Mouse (Mus musculus) stomach, embryonic 16.5 days (tissue): ENCODE measurements around the gene Lrrc31. TPM values are rescaled to one million over a fixed set of nuclear protein-coding genes. Genes with fewer than 3 reads are reported as not detected.
"Not testable (repeated sequence)": the region's sequence is repeated elsewhere in the genome, so short reads cannot be mapped to it uniquely, and the experiment has no call there.

Experiments
- ATAC-seq: fragments of 200-750 bp; cut with Nextera tagmentation; 2 replicates; pipeline ENCODE4 v1.8.0; 2017; ENCODE audit warnings: moderate number of reproducible peaks, moderate TSS enrichment; ENCODE audit not compliant: insufficient read depth, low FRiP score
- H3K27ac ChIP-seq: fragments of 300-500 bp; sonication (generic); 2 replicates; pipeline ENCODE4 v1.5.1; 2014; ENCODE audit warnings: low read length
- H3K27me3 ChIP-seq: fragments of 300-500 bp; sonication (generic); 2 replicates; pipeline ENCODE4 v1.6.1; 2014; ENCODE audit warnings: low read length, control low read depth, mixed read lengths; ENCODE audit not compliant: control insufficient read depth, insufficient read depth
- H3K36me3 ChIP-seq: fragments of 300-500 bp; sonication (generic); 2 replicates; pipeline ENCODE4 v1.6.1; 2014; ENCODE audit warnings: low read length; ENCODE audit not compliant: control insufficient read depth, insufficient read depth
- H3K4me1 ChIP-seq: fragments of 300-500 bp; sonication (generic); 2 replicates; pipeline ENCODE4 v1.6.1; 2014; ENCODE audit warnings: low read length, control low read depth, mixed read lengths; ENCODE audit not compliant: control insufficient read depth, insufficient read depth
- H3K4me2 ChIP-seq: fragments of 300-500 bp; sonication (generic); 2 replicates; pipeline ENCODE4 v1.6.1; 2014; ENCODE audit warnings: low read depth, low read length, mixed read lengths
- H3K4me3 ChIP-seq: fragments of 300-500 bp; sonication (generic); replicated peaks from 2 replicates; pipeline ENCODE4 v1.5.1; 2014; ENCODE audit warnings: mild to moderate bottlenecking, low read length
- H3K9ac ChIP-seq: fragments of 300-500 bp; sonication (generic); 2 replicates; pipeline ENCODE4 v1.6.1; 2014; ENCODE audit warnings: low read length
- H3K9me3 ChIP-seq: fragments of 300-500 bp; sonication (generic); replicated peaks from 2 replicates; pipeline ENCODE4 v1.6.1; 2016; ENCODE audit warnings: low read length, control low read depth; ENCODE audit not compliant: control insufficient read depth
- WGBS: fragments of 180-500 bp; shearing (Covaris S2); extraction: QIAGEN DNeasy Blood & Tissue Kit; methylation state at CpG from one replicate; pipeline ENCODE4 v1.1.7; 2014; 5-methylcytosine and 5-hydroxymethylcytosine counted together
- polyA plus RNA-seq: library from polyadenylated mRNA; unstranded; fragments of >200 nt; fragmentation: Nextera tagmentation; extraction: Ambion mirVana; gene quantifications from 2 replicates; pipeline ENCODE4 v1.2.1, GENCODE M21; 2015

Lrrc31 gene
- 4.8 and 7.8 TPM in 2 replicates for polyA plus RNA-seq

DNA sequence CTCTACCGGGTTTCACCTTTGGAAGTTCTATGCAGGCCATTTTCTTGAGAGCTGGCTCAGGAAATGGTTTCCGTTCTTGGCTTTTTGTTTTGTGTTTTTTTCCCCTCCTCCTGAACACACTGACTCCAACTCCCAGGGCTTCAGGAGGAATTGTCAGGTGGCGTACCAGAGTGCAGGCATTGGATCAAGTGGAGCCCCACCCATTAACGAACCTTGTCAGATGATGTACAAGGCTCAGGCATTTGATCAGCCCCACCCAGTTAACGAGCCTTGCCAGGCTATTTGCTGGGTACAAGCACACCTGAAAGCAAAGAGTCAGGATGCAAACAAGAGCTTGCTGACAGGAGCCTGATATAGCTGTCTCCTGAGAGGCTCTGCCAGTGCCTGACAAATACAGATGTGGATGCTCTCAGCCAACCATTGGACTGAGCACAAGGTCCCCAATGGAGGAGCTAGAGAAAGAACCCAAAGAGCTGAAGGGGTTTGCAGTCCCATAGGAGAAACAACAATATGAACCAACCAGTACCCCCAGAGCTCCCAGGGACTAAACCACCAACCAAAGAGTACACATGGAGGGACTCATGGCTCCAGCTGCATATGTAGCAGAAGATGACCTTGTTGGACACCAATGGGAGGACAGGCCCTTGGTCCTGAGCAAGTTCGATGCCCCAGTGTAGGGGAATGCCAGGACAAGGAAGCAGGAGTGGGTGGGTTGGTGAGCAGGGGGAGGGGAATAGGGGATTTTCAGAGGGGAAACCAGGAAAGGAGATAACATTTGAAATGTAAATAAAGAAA lies at the start of gene Lrrc31:
Gene Lrrc31 (minus strand): TSS at position 133 of the 795 bp plus-strand sequence.
- not testable (repeated sequence) for H3K27ac ChIP-seq, H3K36me3 ChIP-seq, H3K9me3 ChIP-seq, H3K27me3 ChIP-seq, H3K4me1 ChIP-seq, H3K4me2 ChIP-seq, H3K9ac ChIP-seq
- 72% methylated on average over 6 of the region's 6 CpGs for WGBS
- ATAC-seq, result peak; percentile 65; the same call in 1 of the 2 replicates
- H3K4me3 ChIP-seq, result 0 out of 2 replicates have a peak within 1 kb of the TSS, but pooled peaks have one; percentile 17

DNA sequence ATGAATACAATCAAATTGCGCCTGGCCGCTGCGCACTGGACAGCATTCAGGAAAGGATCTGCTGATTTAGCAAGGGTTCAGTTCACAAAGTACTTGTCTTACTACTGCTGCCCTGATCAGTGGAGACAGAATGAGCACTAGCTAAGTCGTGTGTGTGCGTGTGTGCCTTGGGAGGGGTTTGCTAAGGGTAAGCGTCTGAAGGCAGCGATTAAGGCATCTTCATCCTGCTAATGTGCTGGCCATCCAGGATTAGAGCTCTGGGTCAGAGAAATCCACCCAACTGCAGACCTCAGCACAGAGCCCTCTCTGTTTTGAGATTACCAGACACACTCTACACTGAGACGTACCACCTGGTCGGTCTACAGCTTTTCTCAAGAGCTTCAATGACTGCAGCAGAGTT lies 48.7 kb upstream of the Lrrc31 start:
- no peaks in the 10 kb centered on the region for H3K27me3 ChIP-seq
- ATAC-seq, result no peak
- H3K4me3 ChIP-seq, result no peak overlapping the region
- no peak overlapping the region for H3K27ac ChIP-seq
- H3K9ac ChIP-seq, result no peak overlapping the region
- no peaks in the 10 kb centered on the region; the same call in 1 of the 2 replicates for H3K9me3 ChIP-seq
- no peak overlapping the region for H3K4me2 ChIP-seq
- WGBS, result 72% methylated on average over 9 of the region's 9 CpGs
- H3K36me3 ChIP-seq, result no peaks in the 10 kb centered on the region
- H3K4me1 ChIP-seq, result no peaks in the 10 kb centered on the region

DNA sequence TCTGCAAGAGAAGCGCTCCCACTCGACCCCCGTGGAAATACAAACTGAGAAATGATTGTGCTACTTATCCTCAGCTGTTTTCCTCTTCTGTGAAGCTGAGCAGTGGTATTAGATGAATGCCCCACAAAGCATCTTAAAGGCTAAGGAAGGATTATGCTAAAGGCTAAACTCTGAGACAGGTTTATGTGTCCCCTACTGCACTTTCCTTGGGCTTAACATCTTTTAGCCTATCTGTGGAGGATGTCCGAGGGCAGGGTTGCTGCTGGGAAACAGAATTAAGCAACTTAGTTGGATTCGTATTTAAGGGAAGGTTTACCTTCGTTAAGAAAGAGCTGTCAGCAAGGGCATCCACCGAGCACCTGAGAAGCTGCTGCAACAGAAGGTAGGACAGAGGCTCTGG lies 46.4 kb upstream of the Lrrc31 start, which contains the start of gene Samd7:
Gene Samd7 (plus strand): TSS at position 288 of the 400 bp plus-strand sequence.
- WGBS, result 82% methylated on average over 7 of the region's 7 CpGs
- H3K4me1 ChIP-seq, result no peaks in the 10 kb centered on the region
- no peaks in the 10 kb centered on the region; the same call in 1 of the 2 replicates for H3K9me3 ChIP-seq
- no peak for ATAC-seq
- H3K9ac ChIP-seq, result no peak within 1 kb of the TSS
- no peak within 1 kb of the TSS for H3K27ac ChIP-seq
- H3K4me3 ChIP-seq, result no peak within 1 kb of the TSS
- no peak within 1 kb of the TSS for H3K4me2 ChIP-seq
- H3K36me3 ChIP-seq, result no peaks in the 10 kb centered on the region
- no peaks in the 10 kb centered on the region for H3K27me3 ChIP-seq

DNA sequence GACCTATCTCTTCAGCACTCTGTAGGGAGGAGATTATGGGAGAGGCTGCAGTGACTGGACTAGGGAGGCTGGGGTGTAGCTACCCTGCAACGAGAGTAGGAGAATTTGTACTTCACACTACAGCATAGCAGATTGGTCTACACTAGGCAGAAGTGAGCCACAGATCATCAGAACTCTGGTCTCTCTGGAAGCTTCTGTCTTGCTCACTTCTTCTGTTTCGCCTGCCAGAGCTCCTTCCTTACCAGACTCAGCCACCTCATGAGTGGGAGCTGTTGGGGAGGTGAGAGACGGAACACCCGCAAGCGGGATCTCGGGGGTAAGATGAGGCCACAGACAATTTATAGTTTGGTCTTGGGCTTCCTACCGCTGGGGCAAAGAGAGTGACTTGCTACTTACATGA lies 43.2 kb upstream of the Lrrc31 start:
- no peak overlapping the region for H3K4me2 ChIP-seq
- no peak for ATAC-seq
- H3K9me3 ChIP-seq, result no peaks in the 10 kb centered on the region; the same call in 1 of the 2 replicates
- no peaks in the 10 kb centered on the region for H3K36me3 ChIP-seq
- H3K4me3 ChIP-seq, result no peak overlapping the region
- no peaks in the 10 kb centered on the region for H3K27me3 ChIP-seq
- H3K27ac ChIP-seq, result no peak overlapping the region
- no peaks in the 10 kb centered on the region for H3K4me1 ChIP-seq
- H3K9ac ChIP-seq, result no peak overlapping the region
- WGBS, result 86% methylated on average over 7 of the region's 7 CpGs

DNA sequence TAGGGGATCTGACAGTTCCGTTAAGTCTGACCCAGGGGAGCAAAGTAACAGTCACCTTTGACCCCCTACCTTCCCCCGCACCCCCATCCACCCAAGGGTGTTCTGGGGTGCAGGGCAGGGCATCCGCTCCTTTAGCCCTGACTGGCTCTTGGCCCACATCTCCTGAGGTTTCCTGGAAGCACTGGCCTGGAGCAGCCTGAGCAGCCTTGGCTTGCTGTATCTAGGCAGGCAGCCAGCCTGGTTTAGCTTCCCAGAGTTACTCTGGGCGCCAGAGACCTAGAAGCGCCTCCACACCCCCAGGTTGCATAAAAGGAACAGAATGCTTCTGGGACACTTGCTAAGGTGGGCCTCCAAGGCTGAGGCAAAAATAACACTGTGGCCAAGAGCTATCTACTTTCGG lies 41.7 kb upstream of the Lrrc31 start:
- H3K27ac ChIP-seq, result no peak overlapping the region
- H3K4me3 ChIP-seq, result no peak overlapping the region
- H3K36me3 ChIP-seq, result no peaks in the 10 kb centered on the region
- no peak overlapping the region for H3K9ac ChIP-seq
- WGBS, result 85% methylated on average over 6 of the region's 6 CpGs
- no peaks in the 10 kb centered on the region for H3K4me1 ChIP-seq
- no peak overlapping the region for H3K4me2 ChIP-seq
- H3K9me3 ChIP-seq, result no peaks in the 10 kb centered on the region; the same call in 1 of the 2 replicates
- ATAC-seq, result no peak
- H3K27me3 ChIP-seq, result no peaks in the 10 kb centered on the region

DNA sequence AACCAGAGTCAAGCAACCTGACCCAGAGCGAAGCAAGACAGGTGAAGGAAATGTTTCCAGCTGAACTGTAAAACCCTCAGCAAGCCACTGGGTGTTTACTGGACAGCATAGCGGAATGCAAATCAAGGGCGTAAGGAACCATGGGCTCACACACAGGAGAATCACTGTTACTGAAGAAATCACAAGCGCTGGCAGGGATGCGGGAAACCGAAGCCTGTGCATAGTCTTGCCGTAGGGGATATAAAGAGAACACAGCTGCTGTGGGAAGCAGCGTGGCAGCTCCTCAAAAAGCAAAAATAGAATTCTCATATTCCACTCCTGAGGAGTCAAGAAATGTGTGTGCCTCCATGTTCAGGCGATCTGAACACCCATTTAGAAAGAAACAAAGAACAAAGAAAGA lies 37.2 kb upstream of the Lrrc31 start:
- H3K27me3 ChIP-seq, result no peaks in the 10 kb centered on the region
- 72% methylated on average over 9 of the region's 9 CpGs for WGBS
- H3K36me3 ChIP-seq, result no peaks in the 10 kb centered on the region
- no peak overlapping the region for H3K4me3 ChIP-seq
- no peak overlapping the region for H3K4me2 ChIP-seq
- H3K4me1 ChIP-seq, result no peaks in the 10 kb centered on the region
- no peak overlapping the region for H3K9ac ChIP-seq
- H3K27ac ChIP-seq, result no peak overlapping the region
- no peak for ATAC-seq
- H3K9me3 ChIP-seq, result no peaks in the 10 kb centered on the region

DNA sequence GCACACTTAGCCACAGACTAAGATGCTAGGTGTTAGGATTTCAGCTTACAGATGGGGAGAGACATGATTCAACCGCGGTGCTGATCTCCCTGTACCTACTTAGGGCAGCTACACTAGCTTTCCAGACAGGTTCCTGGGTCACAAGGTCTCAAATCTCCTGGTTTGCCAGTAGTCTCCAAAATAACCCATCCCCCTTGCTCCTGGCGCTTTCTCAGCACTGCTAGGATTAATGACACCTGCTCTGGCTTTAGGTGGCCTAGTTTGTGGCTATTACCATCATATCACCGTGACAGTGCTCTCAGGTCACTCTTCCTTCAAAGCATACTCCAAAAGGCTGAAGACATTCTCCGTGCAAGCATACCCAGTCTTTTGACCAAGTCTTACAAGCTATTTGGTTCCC lies 29.4 kb upstream of the Lrrc31 start:
- Histone ChIP-seq H3K9ac (no peak overlapping the region), H3K36me3 (no peaks in the 10 kb centered on the region), H3K27me3 (no peaks in the 10 kb centered on the region), H3K4me3 (no peak overlapping the region), H3K27ac (no peak overlapping the region), H3K9me3 (no peaks in the 10 kb centered on the region), H3K4me2 (no peak overlapping the region), H3K4me1 (no peaks in the 10 kb centered on the region)
- no peak for ATAC-seq
- WGBS, result 85% methylated on average over 5 of the region's 5 CpGs

DNA sequence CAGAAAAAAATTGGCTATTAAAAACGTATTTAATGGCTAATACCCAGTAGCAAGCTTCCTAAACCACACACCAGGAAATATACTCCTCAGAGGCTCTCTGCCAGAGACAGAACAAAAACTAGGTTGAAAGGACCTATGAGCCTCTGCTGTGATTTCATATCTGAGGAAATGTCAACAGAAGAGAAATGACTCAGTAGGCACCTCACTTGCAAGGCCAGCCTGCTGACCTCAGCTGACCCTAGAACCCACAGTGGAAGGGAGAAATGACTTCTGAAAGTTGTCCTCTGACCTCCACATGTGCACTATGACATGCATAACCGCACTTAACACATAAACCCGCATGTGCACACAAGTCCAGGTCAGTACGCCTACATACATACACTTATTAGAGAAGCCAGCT lies 27.6 kb upstream of the Lrrc31 start:
- no peak overlapping the region for H3K4me3 ChIP-seq
- 71% methylated on average over 4 of the region's 4 CpGs for WGBS
- no peaks in the 10 kb centered on the region for H3K4me1 ChIP-seq
- no peaks in the 10 kb centered on the region for H3K36me3 ChIP-seq
- H3K4me2 ChIP-seq, result no peak overlapping the region
- no peak overlapping the region for H3K27ac ChIP-seq
- H3K9ac ChIP-seq, result no peak overlapping the region
- ATAC-seq, result peak; percentile 40; the same call in 1 of the 2 replicates
- no peaks in the 10 kb centered on the region for H3K9me3 ChIP-seq
- no peaks in the 10 kb centered on the region for H3K27me3 ChIP-seq

DNA sequence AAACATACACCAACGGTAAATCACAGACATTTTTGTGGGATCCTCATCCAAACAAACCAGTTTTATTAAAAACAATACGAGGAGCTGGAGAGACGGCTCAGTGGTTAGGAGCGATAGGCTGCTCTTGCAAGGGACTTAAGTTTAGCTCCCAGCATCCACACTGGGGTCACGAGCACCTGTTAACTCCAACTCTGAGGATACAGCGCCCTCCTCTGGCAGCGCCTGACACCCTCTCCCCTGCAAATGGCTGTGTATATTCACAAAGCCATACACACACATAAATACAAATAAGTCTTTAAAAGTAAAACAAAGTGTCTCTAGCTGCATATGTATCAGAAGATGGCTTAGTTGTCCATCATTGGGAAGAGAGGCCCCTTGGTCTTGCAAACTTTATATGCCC lies 25.9 kb upstream of the Lrrc31 start:
- Histone ChIP-seq H3K27ac (no peak overlapping the region), H3K9ac (no peak overlapping the region), H3K4me1 (no peaks in the 10 kb centered on the region), H3K4me3 (no peak overlapping the region), H3K9me3 (no peaks in the 10 kb centered on the region), H3K36me3 (no peaks in the 10 kb centered on the region), H3K27me3 (no peaks in the 10 kb centered on the region), H3K4me2 (no peak overlapping the region)
- WGBS, result 76% methylated on average over 7 of the region's 7 CpGs
- no peak for ATAC-seq
